21 mouse cellular contexts compared by ENCODE assay signal in genomic region chr2:158777490-158777889, GRCm38 (mm10). TPM values are rescaled to one million over a fixed set of nuclear protein-coding genes. Genes with fewer than 3 reads are reported as not detected.
A peak's percentile ranks its signal among the peaks of the same experiment; 100 is the strongest.
DNase-seq lines count a peak whose midpoint lies in the region; ATAC-seq and TF ChIP-seq lines count a peak whose summit lies in the region.
"Had no signal": no experiment of that assay in that cellular context is flagged by ENCODE, and none has a peak within 500 bp of the region (broad histone marks: within the 10 kb centered on the region; RNA-seq: fewer than 3 reads in every experiment).

No protein-coding gene starts in this region.

- 0 out of 2 replicates have a peak overlapping the region, but pooled peaks have one; percentile 4 for H3K4me2 ChIP-seq in heart, embryonic 14.5 days (ENCODE audit: low read length)
- H3K4me2 ChIP-seq in lung, embryonic 14.5 days = 0 out of 2 replicates have a peak overlapping the region, but pooled peaks have one; percentile 3
- no peak overlapping the region for H3K4me2 ChIP-seq in intestine, embryonic 16.5 days (ENCODE audit: low read depth, low read length)
- H3K4me2 ChIP-seq: embryonic facial prominence, embryonic 12.5 days; limb, embryonic 12.5 days; midbrain, embryonic 11.5 days had no signal

- H3K4me3 ChIP-seq in heart, embryonic 14.5 days (ENCODE audit: control insufficient read depth in 1 of 2, insufficient read depth in 1 of 2, low read depth in 1 of 2, low read length in 2 of 2) = no peak overlapping the region
- H3K4me3 ChIP-seq in lung, embryonic 14.5 days (ENCODE audit: low read depth, low read length) = no peak overlapping the region
- H3K4me3 ChIP-seq in lung, adult 2 months (replicated peaks; ENCODE audit: extremely low read depth, low read depth, low read length) = no peak overlapping the region
- H3K4me3 ChIP-seq in intestine, embryonic 16.5 days (ENCODE audit: low read length) = no peak overlapping the region
- H3K4me3 ChIP-seq: embryonic facial prominence, embryonic 12.5 days; limb, embryonic 12.5 days had no signal

- no peak for ATAC-seq in heart, embryonic 14.5 days (ENCODE audit: insufficient number of reproducible peaks, insufficient read depth, low FRiP score, low read depth)
- no peak for ATAC-seq in lung, embryonic 14.5 days (ENCODE audit: insufficient read depth)
- peak; percentile 84 for ATAC-seq in intestine, embryonic 16.5 days
- ATAC-seq: forebrain, embryonic 16.5 days had no signal

- no peak overlapping the region for H3K27ac ChIP-seq in heart, embryonic 14.5 days (replicated peaks in 1 of 2; ENCODE audit: control insufficient read depth in 1 of 2, insufficient read depth in 1 of 2, low read depth in 2 of 2, low read length in 2 of 2)
- H3K27ac ChIP-seq in lung, embryonic 14.5 days (ENCODE audit: low read depth) = no peak overlapping the region; the same call in 1 of the 2 replicates
- 0 out of 2 replicates have a peak overlapping the region, but pooled peaks have one; percentile 46 for H3K27ac ChIP-seq in intestine, embryonic 16.5 days (ENCODE audit: low read length)
- H3K27ac ChIP-seq: limb, embryonic 12.5 days; macrophage had no signal

- DNase-seq in heart, postnatal 4 days = no peak
- DNase-seq in lung, embryonic 14.5 days = no peak
- DNase-seq in lung, adult 2 months = no peak
- peak; percentile 22 for DNase-seq in CD4-positive helper T cell, adult 2 months (ENCODE audit: low read depth, low spot score)
- no peak for DNase-seq in urinary bladder, postnatal 14 days (ENCODE audit: low spot score)
- DNase-seq in embryo, embryonic 11 days = no peak
- DNase-seq: adrenal gland, postnatal 25 days; cerebellum, adult 18-20 months; cerebellum, postnatal 36 days; heart, postnatal 14 days; kidney, adult 8-10 months; kidney, postnatal 25 days; spleen, adult 18-20 months; thymus, postnatal 36 days had no signal

- TF ChIP-seq POLR2A in lung, adult 2 months (IDR thresholded peaks at IDR 0.05; ENCODE audit: borderline replicate concordance, extremely low read depth, low read depth, low read length) = no peak

- no peak for TF ChIP-seq CTCF in lung, embryonic 14.5 days (IDR thresholded peaks at IDR 0.05; ENCODE audit: low read depth)
- no peak for TF ChIP-seq CTCF in lung, adult 2 months (IDR thresholded peaks at IDR 0.05; ENCODE audit: insufficient read depth, low read length)

- peak overlapping the region; percentile 34 for H3K9ac ChIP-seq in heart, embryonic 14.5 days (ENCODE audit: low read length)
- no peak overlapping the region; the same call in 1 of the 2 replicates for H3K9ac ChIP-seq in lung, embryonic 14.5 days
- H3K9ac ChIP-seq in intestine, embryonic 16.5 days (ENCODE audit: low read depth, low read length) = peak overlapping the region; percentile 27
- H3K9ac ChIP-seq: embryonic facial prominence, embryonic 12.5 days had no signal

- no peaks in the 10 kb centered on the region for H3K9me3 ChIP-seq in heart, embryonic 14.5 days (ENCODE audit: control insufficient read depth, low read length)
- H3K9me3 ChIP-seq in lung, embryonic 14.5 days (ENCODE audit: low read depth, low read length) = no peaks in the 10 kb centered on the region
- H3K9me3 ChIP-seq in intestine, embryonic 16.5 days (ENCODE audit: control insufficient read depth, low read length) = no peaks in the 10 kb centered on the region
- H3K9me3 ChIP-seq: embryonic facial prominence, embryonic 12.5 days; limb, embryonic 12.5 days had no signal

- peaks cover 30 to 46% of the 10 kb centered on the region in 2 experiments for H3K4me1 ChIP-seq in heart, embryonic 14.5 days (ENCODE audit: control insufficient read depth in 2 of 2, insufficient read depth in 2 of 2, low read length in 2 of 2)
- H3K4me1 ChIP-seq in lung, embryonic 14.5 days (ENCODE audit: insufficient read depth) = peaks cover 14% of the 10 kb centered on the region; the same call in 1 of the 2 replicates
- peaks cover 9% of the 10 kb centered on the region for H3K4me1 ChIP-seq in lung, adult 2 months (ENCODE audit: control insufficient read depth, insufficient read depth, low read length)
- H3K4me1 ChIP-seq in intestine, embryonic 16.5 days (ENCODE audit: control insufficient read depth, insufficient read depth, low read length) = peaks cover 36% of the 10 kb centered on the region

- peaks cover 46% of the 10 kb centered on the region for H3K36me3 ChIP-seq in heart, embryonic 14.5 days (ENCODE audit: control insufficient read depth, insufficient read depth, low read length)
- peaks cover 55% of the 10 kb centered on the region for H3K36me3 ChIP-seq in lung, embryonic 14.5 days (ENCODE audit: insufficient read depth)
- H3K36me3 ChIP-seq in intestine, embryonic 16.5 days (ENCODE audit: control insufficient read depth, insufficient read depth, low read length) = peaks cover 3% of the 10 kb centered on the region

- 21% methylated on average over 6 of the region's 6 CpGs for WGBS in heart, embryonic 14.5 days
- 28% methylated on average over 6 of the region's 6 CpGs for WGBS in lung, embryonic 14.5 days
- 28% methylated on average over 6 of the region's 6 CpGs for WGBS in lung, adult 2 months
- WGBS in intestine, embryonic 16.5 days = 35% methylated on average over 6 of the region's 6 CpGs

- H3K27me3 ChIP-seq in heart, embryonic 14.5 days (ENCODE audit: control insufficient read depth, insufficient read depth, low read length) = no peaks in the 10 kb centered on the region
- H3K27me3 ChIP-seq in lung, embryonic 14.5 days (ENCODE audit: insufficient read depth, low read length) = no peaks in the 10 kb centered on the region
- no peaks in the 10 kb centered on the region for H3K27me3 ChIP-seq in intestine, embryonic 16.5 days (replicated peaks; ENCODE audit: control insufficient read depth, insufficient read depth, low read length)
- H3K27me3 ChIP-seq: embryonic facial prominence, embryonic 12.5 days; limb, embryonic 12.5 days had no signal

RNA-seq across cellular contexts. Expression of gene Fam83d, which starts 9.6 kb away (rescaled TPM):
- polyA plus RNA-seq in heart, embryonic 14.5 days (2014; fragmentation: Nextera tagmentation; extraction: Ambion mirVana) = 56.2 and 58.5 TPM in 2 replicates
- total RNA-seq in heart, postnatal 4 days (2021) = 10 to 100 TPM; 29.9 to 33.7 TPM
- 64.1 and 67.5 TPM in 2 replicates for polyA plus RNA-seq in lung, embryonic 14.5 days (2014; fragmentation: Nextera tagmentation; extraction: Ambion mirVana)
- 1.9 and 6.7 TPM in 2 replicates for polyA plus RNA-seq in lung, adult 2 months (2012; rRNA removed)
- 39.7 and 45.0 TPM in 2 replicates for polyA plus RNA-seq in intestine, embryonic 16.5 days (2015; fragmentation: Nextera tagmentation; extraction: Ambion mirVana)

RNA-seq across cellular contexts. Expression of gene Dhx35, which starts 17.1 kb away (rescaled TPM):
- polyA plus RNA-seq in heart, embryonic 14.5 days (2014; fragmentation: Nextera tagmentation; extraction: Ambion mirVana) = 14.2 and 15.4 TPM in 2 replicates
- total RNA-seq in heart, postnatal 4 days (2021) = 10 to 100 TPM; 33.2 to 33.3 TPM
- 17.0 and 17.1 TPM in 2 replicates for polyA plus RNA-seq in lung, embryonic 14.5 days (2014; fragmentation: Nextera tagmentation; extraction: Ambion mirVana)
- polyA plus RNA-seq in lung, adult 2 months (2012; rRNA removed) = 11.9 and 16.8 TPM in 2 replicates
- polyA plus RNA-seq in intestine, embryonic 16.5 days (2015; fragmentation: Nextera tagmentation; extraction: Ambion mirVana) = 12.3 and 12.7 TPM in 2 replicates
